Mouse (Mus musculus) megakaryocyte, adult 5-6 weeks (primary cell): ENCODE measurements around the gene Bnc2. TPM values are rescaled to one million over a fixed set of nuclear protein-coding genes. Genes with fewer than 3 reads are reported as not detected.

Source experiments
- ATAC-seq: 2 replicates; pipeline ENCODE4 v1.8.0; 2016; ENCODE audit warnings: mild to moderate bottlenecking, inconsistent platforms; ENCODE audit not compliant: poor library complexity, severe bottlenecking
- total RNA-seq, 2 experiments: library from RNA; stranded (forward) in 1 of 2; stranded (reverse) in 1 of 2; fragments of 153-499, 151-499 nt in 1 of 2; fragments of 221-1000, 200-1000 nt in 1 of 2; gene quantifications; 2 replicates each; pipeline versions ENCODE4 v1.2.3 to v1.2.4; 2015 to 2017

Gene Bnc2
- total RNA-seq (2015) (not detected in 2 replicates), total RNA-seq (2017) (not detected in 2 replicates)

DNA sequence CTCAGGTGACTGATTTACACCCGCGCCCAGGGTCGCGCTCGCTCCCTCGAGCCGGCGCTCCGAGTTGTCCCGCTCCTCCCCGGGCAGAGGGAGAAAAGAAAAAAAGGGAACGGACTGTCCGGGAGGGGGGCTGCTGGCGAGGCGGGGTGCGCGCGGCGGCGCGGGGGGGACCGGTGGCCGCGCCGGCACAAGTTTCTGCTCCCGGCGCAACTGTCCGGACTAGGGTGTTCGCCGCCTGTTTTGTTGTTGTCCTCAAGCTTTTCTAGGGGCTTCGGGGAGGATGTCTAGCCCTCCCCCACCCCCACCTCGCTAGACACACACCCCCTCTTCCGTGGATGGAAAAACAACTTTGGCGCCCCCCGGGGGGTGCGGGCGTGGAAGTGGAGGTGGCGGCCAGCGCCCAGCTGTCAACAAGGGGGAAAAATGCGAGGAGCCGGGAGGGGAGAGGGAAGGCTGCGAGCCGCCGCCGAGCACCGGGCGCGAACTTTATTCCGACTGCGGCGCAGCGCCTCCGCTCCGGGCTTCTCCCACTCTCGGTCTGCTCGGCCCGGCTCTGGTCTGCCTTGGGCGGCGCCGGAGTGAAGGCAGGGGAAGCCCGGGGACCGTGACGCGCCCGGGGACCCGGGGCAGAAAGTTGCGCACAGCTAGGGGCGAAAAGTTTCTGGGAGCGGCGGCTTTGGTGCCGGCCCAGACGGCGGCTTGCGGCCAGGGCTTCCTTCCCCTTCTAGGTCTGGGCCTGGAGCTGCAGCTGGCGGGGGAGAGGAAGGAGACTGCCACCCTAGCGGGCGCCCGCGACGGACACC lies at the start of gene Bnc2:
Bnc2 (minus strand) TSS at position 105 of the 803 bp plus-strand sequence.
- peak; percentile 89 for ATAC-seq

DNA sequence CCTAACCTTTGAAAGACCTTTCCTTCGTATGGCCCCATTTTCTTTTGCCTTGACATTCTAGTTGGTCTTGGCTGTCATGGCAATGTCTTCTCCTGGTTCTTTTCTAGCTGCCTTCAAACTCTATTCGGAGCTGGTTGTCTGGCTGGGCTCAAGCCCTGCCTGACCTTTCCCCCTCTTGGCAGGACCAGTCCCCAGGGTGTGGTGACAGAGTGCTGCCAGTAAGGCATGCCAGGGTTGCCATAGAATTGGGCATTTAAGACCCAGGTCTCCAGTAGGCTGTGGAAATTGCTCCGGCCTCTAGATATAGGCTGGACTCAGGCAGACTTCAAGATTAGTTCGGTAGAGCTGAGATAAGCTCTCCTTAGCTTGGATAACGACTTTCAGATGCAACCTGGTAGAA lies 32.9 kb upstream of the Bnc2 start:
- no peak for ATAC-seq

DNA sequence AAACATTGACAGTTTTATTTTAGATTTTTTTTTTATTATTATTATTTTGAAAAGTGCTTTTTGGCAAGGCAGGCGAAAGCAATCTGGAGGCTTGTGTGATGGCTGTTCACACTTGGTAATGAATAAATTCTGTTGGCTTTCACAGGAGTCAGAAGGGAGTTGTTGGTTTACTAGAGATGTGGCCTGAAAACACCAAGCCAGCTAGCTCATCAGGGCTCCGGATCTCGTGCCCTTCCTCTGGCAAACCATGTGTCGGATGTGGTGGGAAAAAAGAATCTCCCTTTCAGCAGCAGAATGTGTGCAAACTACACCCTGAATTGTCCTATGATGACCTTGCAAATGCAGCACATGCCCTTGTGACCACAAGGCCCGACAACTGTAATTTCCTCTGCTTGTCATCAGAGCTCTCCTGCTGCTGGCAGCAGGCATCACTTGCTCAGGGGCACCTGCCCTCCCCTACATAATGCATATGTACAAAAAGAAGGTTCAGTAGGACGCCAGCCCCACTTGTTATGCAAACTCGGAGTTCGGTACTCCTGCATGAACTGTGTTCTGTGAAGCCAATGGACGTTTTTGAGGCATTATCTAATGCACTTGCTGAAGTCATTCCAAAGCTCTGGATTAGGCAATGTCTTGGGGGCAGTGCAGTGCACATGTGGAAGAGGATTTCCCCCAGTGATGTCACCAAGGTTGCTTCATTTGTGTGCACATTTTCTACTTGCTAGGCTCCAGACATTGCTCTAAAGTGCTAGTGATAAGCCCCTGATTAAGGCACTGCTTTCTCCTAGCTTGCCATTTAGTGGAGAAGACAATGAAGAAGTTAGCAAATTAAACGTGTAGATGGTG lies 10.7 kb upstream of the Bnc2 start:
- ATAC-seq: peak; percentile 59

DNA sequence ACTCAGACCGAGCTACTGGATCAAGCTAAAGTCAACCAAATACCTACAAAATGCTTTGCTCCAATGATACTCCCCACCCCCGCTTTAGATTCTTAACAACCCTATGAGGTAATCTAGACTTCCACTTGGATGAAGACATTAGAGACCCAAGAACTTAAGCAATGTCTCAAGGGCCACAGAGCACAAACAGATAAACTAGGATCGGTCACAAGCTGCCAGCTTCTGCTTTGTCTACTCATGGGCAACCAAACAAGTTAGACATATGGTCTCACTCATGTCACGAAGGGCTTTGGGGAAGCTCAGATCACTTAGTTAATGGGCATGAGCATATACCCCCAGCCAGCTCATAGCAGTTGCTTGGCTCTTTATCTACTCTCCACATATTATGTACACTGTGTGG lies 9.9 kb upstream of the Bnc2 start:
- ATAC-seq: 0 out of 2 replicates have a peak, but pooled peaks have one; percentile 22

DNA sequence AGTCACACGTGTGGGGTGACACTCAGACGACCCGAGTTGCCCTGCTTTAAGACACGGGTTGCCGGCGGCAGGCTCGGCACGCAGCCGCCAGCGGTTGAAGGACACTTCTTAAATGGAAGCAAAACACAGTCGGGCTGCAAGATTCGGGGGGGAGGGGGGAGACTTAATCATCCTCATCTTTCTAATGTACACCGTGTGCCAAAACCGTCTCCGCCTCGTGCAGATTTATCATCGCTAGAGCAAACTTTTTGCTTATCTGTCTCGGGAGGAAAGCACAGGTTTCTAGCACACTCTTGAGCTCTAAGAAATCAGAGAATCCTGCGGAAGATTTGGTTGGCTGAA lies 870 bp upstream of the Bnc2 start:
- ATAC-seq: no peak

DNA sequence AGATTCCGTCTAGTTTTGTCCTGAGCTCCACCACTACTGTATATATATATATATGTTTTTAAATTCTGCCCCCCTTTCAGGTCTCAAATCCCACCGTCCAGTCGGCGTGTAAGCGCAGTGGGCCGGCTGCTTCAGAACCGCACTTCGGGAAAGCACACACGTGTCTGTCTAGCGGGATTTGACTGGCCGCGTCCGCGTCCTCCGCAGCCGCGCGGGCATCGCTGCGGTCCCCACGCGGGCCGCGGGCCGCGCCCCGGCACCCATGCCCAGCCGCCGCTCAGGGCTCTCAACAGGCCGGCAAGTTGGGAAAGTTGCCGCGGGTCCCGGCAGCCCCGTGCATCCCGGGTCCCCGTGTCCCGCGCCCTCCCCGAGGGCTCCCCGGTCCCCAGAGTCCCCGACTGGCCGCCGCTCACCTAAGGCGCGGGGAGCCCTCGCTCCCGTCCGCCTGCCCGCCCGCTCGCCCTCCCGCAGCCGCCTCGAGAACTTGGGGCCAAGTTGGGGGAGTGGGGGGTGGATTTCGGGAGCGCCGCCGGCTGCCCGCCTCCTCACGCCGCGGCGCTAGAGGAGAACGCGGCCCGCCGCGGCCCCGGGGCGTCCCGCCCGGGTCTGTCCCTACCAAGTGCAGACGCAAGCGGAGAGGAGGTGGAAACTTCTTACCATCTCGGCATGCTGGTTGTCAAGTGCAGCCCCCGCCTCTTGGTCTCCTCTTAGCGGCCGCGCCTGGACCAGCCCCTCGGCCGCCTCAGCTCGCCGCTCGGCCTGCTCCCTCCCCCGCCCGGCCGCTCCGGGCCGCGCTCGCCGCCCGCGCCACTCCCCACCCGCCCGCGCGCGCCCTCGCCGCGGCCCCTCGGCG lies 531 bp downstream of the Bnc2 start:
- no peak for ATAC-seq

DNA sequence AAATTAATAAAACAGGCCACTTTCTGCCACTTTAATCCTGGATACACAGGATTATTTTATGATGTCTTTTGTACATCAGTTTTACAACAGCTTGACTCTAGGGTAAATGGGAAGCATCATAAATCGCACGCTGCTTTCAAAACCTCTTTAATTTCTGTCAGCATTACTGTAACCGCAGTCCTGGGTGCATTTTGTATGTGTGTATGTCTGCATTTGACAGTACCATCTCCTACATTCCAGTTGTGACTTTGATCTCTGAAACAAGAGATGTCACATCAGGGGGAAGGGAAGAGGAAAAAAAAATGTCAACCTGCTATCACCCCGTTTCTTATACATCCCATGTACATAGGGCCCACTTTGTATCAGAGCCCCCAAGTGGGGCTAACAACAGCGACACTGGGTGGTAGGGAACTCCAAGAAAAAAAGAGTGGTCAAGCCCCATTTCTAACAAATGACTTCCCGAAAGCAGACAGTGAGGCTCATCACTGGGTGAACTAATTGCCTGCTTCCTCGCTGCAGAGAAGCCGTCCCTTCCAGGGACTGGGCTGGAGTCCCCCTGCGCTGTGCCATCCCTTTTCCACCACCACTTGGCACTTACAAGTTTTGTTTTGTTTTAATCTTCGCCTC lies 1.3 kb downstream of the Bnc2 start:
- ATAC-seq: no peak

DNA sequence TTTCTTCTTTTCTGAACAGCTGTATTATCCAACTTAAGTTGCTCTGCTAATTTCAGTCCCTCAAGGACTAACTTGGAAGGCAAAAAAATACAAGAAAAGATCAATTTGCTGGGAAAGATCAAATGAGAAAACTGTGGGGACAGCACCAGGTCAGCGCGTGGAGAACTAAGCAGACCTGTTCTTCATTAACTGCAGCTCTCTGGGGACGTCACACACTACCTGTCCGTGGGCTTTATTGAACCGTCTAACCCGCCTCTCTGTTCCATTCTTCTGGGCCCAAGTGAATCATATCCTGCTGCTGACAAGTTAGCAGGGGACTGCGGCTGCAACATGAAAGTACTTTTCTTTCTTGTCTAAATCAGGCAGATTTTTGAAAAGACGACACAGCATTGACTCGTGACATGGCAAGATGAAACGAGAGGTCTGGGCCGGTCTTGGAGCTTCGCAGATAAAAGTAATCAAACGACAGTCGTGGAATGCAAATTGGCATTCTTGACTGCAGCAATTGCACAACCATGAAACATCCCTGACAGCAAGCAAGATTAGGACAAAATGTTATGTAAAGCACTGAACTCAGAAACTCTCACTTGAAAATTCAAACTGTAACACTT lies 2.8 kb downstream of the Bnc2 start:
- no peak for ATAC-seq

DNA sequence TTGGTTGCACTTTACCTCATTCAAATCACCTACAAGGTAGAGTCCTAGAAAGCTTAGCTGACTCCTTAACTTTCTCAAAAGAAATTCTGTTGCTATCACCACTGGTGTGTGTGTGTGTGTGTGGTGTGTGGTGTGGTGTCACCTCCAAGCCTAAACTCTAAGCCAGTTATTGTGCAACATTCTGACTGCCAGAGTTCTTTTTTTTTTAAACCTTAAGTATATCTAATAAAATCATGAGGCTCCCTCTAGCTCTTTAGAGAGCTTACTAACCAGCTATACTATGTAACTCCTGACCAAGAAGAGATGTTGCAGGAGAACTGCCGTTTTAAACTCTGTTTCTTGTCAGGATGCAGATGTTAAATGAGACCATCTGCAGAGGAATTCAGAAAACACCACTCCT lies 4.1 kb downstream of the Bnc2 start:
- no peak for ATAC-seq

DNA sequence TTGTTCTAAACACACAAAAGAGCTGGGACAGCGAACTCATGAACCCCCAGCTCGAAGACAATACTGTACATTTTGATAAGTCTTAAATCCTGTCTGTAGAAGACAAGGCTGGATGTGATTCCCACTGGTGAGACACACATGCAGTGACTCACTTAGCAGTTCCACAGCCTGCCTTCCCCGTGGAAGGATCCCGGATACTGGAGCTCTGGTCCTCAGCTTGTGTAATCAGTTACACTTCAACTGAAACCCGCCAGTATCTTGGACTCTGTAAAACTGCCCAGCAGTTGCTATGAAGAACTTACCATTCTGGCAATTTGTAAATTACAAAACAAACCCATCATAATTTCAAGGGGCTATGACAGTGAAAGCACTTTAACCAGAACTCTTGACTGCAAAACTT lies 5.4 kb downstream of the Bnc2 start:
- ATAC-seq: no peak

DNA sequence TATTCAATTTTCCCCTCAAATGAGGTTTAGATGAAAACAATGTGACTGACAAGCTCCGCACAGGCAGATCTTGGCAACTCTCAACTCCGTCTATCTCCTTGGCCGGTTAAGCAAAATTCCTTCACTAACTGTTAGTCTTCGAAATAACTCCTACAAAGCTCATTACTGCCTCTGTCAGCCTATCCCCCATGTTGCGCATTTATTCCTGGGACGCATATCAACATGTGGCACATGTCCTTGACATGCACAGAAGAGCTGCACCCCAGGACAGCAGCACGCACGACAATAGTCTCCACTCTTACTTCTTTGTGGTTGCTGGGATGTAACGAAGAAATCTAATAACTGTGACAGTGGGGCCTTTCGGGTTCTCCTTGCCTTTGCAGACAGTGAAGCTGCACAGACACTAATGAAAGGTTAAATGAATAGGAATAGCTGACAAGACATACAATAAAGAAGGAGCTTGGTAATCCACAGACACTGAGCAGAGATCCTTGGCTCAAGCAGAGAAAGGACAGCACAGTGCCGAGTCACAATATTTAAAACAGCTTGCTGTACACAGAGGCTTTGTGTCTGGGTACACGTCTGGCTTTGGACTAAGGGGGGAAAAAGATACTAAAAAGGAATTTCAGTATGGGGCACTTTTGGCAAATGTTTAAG lies 6.0 kb downstream of the Bnc2 start:
- no peak for ATAC-seq

DNA sequence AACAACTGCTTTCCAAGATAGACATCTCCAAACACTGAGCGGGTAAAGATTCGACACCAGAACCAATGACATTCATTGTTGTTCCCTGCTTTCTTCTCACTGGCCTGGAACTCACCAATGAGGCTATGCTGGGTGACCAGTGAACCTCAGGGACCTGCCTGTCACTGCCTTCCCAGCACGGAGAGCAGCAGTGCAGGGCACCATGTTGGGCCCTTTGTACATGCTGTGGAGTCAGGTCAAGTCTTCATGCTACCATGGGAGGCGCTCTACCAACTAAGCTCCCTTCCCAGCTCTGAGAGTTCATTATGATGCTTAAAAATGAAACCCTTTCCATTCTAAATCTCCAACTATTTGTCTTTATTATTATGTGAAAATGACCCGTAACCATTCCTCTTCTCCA lies 6.8 kb downstream of the Bnc2 start:
- no peak for ATAC-seq

DNA sequence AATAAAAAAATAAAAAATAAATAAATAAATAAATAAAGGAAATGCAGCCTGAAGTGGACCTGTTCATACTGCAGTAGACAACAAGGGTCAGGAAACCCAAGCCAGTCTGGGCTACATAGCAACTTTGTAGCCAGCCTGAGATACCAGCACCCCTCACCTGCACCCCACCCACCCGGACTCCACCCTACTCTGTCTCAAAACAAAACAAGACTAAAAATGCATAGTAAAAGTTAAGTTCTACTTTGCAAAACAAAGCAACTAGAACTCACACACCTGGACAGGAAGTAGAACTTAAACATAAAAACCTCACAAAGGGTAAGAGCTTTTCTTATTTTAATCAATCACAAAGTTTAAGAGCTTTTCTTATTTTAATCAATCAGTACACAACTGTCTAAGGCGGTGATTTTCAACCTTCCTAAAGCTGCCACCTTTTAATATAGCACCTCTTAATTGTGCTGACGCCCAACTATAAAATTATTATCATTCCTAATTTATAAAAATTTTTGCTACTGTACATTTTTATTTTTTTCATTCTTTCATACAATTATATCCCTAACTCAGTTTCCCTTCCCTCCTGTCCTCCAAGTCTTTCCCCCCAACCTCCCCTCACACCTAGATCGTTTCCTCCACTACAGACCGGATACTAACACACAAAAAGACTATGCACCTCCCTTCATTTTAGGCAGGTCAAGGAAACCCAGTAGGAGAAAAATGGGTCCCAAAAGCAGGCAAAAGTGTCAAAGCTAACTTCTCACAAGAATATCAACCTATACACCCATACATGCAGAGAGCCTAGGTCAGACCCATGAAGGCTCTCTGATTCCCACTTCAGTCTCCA lies 12.6 kb downstream of the Bnc2 start:
- no peak for ATAC-seq

DNA sequence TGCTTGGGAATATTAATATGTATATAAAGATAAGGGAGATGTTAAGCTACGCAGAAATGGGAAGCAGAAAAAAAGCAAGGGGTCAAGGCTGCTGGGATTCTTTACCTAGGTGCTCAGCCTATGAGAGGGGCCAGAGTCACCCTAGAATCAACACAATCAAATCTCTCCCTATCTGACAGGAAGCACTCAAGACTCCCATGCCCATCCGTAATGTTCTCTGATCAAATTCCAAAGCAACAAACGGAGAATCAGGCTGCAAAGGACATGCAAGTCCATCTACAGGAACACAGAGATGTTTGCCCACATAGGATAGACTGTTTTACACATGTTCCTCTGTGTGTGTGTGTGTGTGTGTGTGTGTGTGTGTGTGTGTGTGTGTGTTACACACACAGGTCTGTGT lies 13.7 kb downstream of the Bnc2 start:
- ATAC-seq: no peak

DNA sequence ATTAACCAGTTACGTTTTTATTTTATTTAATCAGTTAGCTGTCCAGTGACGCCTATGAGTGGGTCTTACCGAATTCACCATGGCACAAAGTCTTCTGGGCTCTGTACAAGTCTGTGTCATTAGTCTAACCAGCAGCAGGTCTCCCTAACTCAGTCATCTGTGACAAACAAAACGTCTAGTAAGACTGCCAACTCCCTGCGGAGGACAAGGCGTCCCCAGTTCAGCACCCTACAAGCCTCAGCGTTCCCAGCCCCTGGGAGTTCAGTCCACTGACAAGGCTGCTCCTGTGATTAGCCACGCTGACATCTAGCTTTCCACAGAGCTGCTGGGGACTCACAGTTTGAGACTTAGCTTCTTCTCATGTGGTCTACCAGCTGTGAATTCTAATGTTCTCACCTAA lies 23.3 kb downstream of the Bnc2 start:
- no peak for ATAC-seq

DNA sequence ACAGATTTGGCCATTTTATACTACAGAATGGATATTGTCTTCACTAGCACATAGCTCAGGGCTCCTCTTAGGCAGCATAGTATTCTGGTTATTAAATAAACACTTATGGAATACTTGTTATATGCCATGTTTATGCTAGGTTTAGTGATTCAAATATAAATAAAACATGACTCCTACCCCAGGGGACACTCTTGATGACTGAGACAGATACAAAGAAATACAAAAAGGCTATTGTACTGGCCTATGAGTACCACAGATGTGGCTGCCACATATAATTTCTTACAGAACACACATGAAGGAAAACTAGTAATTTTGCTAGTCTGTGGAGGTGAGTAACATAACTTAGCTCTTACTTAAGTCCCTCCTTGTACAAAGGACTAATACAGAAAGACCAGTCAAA lies 28.5 kb downstream of the Bnc2 start:
- no peak for ATAC-seq

DNA sequence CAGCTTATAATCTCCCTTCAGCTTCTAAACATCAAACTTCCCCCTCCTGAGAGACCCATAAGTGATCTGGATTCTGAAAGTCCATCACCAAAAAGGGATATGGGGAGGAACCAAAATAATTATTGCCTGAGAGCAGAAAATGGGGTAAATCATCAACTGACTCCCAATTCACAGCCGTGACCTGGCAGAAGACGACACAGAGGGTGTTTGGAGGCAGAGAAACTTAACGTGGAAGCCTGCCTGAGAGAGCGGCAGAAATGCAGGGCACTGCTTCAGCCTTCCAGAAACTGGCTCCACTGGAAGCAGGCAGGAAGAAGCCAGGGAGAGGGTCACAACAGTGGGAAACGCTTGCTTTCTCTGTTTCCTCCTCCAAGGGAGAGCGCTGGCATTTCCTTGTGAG lies 35.9 kb downstream of the Bnc2 start:
- ATAC-seq: no peak

DNA sequence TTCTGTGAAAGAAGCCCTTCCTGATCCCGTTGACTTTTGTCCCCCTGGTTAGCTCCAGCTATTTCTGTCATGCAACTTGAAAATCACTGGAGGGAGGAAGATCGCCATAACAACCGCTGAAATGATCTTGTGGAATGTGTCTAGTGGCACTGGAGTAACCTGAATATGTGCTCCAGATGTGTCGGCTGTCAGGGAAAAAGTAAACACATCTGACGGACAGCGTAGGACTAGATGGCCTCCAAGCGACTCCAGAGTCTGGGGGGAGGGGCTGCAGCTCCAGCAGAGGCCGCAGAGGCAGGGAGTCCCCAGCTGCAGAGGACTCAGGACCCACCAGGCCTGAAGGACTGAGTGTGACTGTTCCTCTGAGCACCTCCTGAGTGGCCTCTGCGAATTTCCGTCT lies 37.4 kb downstream of the Bnc2 start:
- no peak for ATAC-seq

DNA sequence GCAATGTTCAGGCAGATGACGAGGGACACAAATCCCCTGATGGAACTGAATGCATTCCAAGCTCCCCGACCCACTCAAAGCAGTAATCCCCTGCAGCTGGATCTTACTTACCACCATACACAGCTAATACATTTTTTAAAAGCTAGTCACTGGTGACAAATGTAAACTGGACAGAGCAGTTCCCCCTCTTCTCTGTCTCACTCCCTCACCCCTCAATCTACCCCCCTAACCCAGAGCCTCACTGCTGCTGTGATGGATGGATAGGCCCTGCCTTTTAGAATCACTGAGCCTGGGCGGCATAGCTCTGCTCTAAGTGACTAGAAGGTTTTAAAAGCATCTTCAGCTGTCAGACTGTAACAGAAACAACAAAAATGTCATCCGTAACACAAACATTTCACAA lies 40.3 kb downstream of the Bnc2 start:
- no peak for ATAC-seq
